Mouse (Mus musculus): Measurements from ENCODE around the gene Rsph1.

- TF ChIP-seq POLR2A (IDR thresholded peaks at IDR 0.05; ENCODE audit: insufficient read depth, low read depth, low read length) (no peak), CTCF (IDR thresholded peaks at IDR 0.05) (no peak), EP300 (IDR thresholded peaks at IDR 0.05; ENCODE audit: insufficient read depth, low read depth, low read length) (no peak)
Observed at GRCm38 (mm10) chr17:31315993-31316392, 38.8 kb upstream of the Rsph1 start.

Data from heart, adult 2 months (tissue).